In genomic region chr1:189919756-189920155, GRCm38 (mm10) we compare ENCODE assay signal across 22 mouse cellular contexts. TPM values are rescaled to one million over a fixed set of nuclear protein-coding genes. Genes with fewer than 3 reads are reported as not detected.
A peak's percentile ranks its signal among the peaks of the same experiment; 100 is the strongest.
DNase-seq lines count a peak whose midpoint lies in the region; ATAC-seq lines count a peak whose summit lies in the region.
"Had no signal": no experiment of that assay in that cellular context is flagged by ENCODE, and none has a peak within 500 bp of the region (broad histone marks: within the 10 kb centered on the region; RNA-seq: fewer than 3 reads in every experiment).

No protein-coding gene starts in this region.

- H3K36me3 ChIP-seq in heart, embryonic 13.5 days, result no peaks in the 10 kb centered on the region
- H3K36me3 ChIP-seq: hindbrain, embryonic 12.5 days; liver, embryonic 13.5 days had no signal

- WGBS in heart, embryonic 13.5 days, result 82% methylated on average over 3 of the region's 3 CpGs

- no peak overlapping the region; the same call in 1 of the 2 replicates for H3K9ac ChIP-seq in heart, embryonic 13.5 days
- H3K9ac ChIP-seq: forebrain, embryonic 13.5 days; hindbrain, embryonic 12.5 days; liver, embryonic 13.5 days; lung, embryonic 14.5 days had no signal

- DNase-seq in cerebellum, adult 9-11 months, result peak; percentile 3
- no peak for DNase-seq in cerebellum, adult 11 months
- no peak for DNase-seq in heart, adult 9 months (ENCODE audit: low spot score in 2 of 2)
- peak; percentile 43 to 60 for DNase-seq in left cerebral cortex, adult 18-20 months (ENCODE audit: low spot score in 2 of 2)
- no peak for DNase-seq in left cerebral cortex, postnatal 10 days (ENCODE audit: extremely low spot score in 1 of 2, low spot score in 2 of 2)
- peak; percentile 65 to 76 for DNase-seq in right cerebral cortex, postnatal 36 days (ENCODE audit: low spot score in 2 of 2)
- DNase-seq in lung, postnatal 25 days (ENCODE audit: low spot score), result no peak
- DNase-seq: adrenal gland, adult 8-10 months; cerebellum, adult 8-10 months; heart, postnatal 10 days; kidney, postnatal 25 days; liver, embryonic 13.5 days; lung, embryonic 14.5 days; lung, postnatal 36 days; midbrain, embryonic 14.5 days had no signal

- H3K4me1 ChIP-seq in heart, embryonic 13.5 days, result peaks cover 86% of the 10 kb centered on the region

- H3K27ac ChIP-seq in heart, embryonic 13.5 days (replicated peaks), result no peak overlapping the region
- H3K27ac ChIP-seq: forebrain, embryonic 13.5 days; hindbrain, embryonic 12.5 days; liver, embryonic 13.5 days; stomach, postnatal 0 days had no signal

- peak overlapping the region; percentile 84 for H3K4me2 ChIP-seq in heart, embryonic 13.5 days
- H3K4me2 ChIP-seq: forebrain, embryonic 13.5 days; hindbrain, embryonic 12.5 days; liver, embryonic 13.5 days had no signal

- no peak overlapping the region for H3K4me3 ChIP-seq in heart, embryonic 13.5 days
- H3K4me3 ChIP-seq: forebrain, embryonic 13.5 days; hindbrain, embryonic 12.5 days; liver, embryonic 13.5 days; megakaryocyte, embryonic 14.5 days had no signal

- H3K27me3 ChIP-seq in heart, embryonic 13.5 days (replicated peaks), result no peaks in the 10 kb centered on the region
- H3K27me3 ChIP-seq: liver, embryonic 13.5 days had no signal

- no peaks in the 10 kb centered on the region for H3K9me3 ChIP-seq in heart, embryonic 13.5 days
- H3K9me3 ChIP-seq: forebrain, embryonic 13.5 days; hindbrain, embryonic 12.5 days; liver, embryonic 13.5 days; megakaryocyte, embryonic 14.5 days had no signal

- ATAC-seq in heart, embryonic 13.5 days (ENCODE audit: extremely low read depth, insufficient number of reproducible peaks, low FRiP score, low TSS enrichment), result no peak
- ATAC-seq: activated CD4-positive, CD25-positive, alpha-beta regulatory T cell, adult 4 months; forebrain, embryonic 13.5 days; intestine, postnatal 0 days had no signal

- intact Hi-C loops in left cerebral cortex, postnatal 10 days (cut with DNase I), result loop anchor here (5.0 kb wide), 1 partner anchor 32 kb away; no protein-coding TSS in a partner anchor

RNA-seq across cellular contexts. Expression of gene Smyd2, which starts 2.4 kb away (rescaled TPM):
- polyA plus RNA-seq in heart, embryonic 13.5 days (2015; fragmentation: Nextera tagmentation; extraction: Ambion mirVana), result 187 and 209 TPM in 2 replicates
- total RNA-seq in left cerebral cortex, adult 18-20 months (2021), result 100 to 1,000 TPM in 1 of 2 experiments, 10 to 100 TPM in 1; 88.4 to 113 TPM
- total RNA-seq in left cerebral cortex, postnatal 10 days (2021), result 100 to 1,000 TPM; 127 to 133 TPM

Comparison
In these comparisons a context has a peak if more than half of its experiments do, and no peak if none do; other contexts are left out.
1. DNase-seq: peak in cerebellum, adult 9-11 months (single experiment), left cerebral cortex, adult 18-20 months (2 of 2) and right cerebral cortex, postnatal 36 days (2 of 2); none in cerebellum, adult 11 months (single experiment), heart, adult 9 months (0 of 2), left cerebral cortex, postnatal 10 days (0 of 2) and lung, postnatal 25 days (single experiment).